Mouse (Mus musculus): ENCODE measurements at regions not wholly inside any gene's neighbourhood (a gene's known extent, or its start where the extent isn't known, plus 50 kb on each side); places are given as distances from the start of the nearest gene placed in this dataset.

DNA sequence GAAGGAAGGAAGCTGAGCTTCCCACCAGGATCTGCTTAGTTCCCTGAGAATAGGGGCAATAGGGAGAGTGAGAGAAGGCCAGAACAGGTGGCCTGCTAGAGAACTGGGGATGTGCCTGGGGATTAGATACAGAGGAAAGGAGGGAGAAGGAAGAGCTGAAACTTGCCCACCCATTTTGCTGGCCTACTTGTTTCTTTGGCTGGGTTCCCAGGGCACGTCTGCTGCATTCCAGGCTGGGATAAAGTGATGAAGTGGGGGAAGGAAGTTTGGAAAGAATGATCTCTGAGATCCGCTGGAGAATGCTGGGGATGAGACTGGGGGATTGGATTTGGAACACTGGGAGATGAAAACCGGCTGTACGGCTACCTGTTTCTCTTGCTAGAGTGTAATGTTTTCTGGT, 272.8 kb upstream of the Cited2 start:
- no peak for DNase-seq

DNA sequence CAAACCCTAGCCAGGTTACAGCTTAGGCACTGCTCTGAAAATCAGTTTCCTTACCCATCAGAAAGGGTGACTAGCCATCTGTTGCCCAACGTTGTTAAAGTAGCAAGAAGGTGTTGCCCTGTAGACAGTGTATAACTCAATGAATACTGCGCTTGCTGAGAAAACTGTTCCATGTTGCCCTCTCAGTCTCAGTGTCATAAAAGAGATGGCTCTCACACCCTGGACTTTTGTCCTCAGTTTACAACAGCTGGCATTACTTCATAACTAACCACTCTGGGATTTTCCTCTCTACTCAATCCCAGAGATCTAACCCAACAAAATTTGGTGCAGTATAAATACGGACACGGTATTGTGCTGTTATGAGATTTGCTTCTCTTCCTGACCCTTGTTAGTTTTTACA, 252.1 kb upstream of the Cited2 start:
- no peak for DNase-seq

DNA sequence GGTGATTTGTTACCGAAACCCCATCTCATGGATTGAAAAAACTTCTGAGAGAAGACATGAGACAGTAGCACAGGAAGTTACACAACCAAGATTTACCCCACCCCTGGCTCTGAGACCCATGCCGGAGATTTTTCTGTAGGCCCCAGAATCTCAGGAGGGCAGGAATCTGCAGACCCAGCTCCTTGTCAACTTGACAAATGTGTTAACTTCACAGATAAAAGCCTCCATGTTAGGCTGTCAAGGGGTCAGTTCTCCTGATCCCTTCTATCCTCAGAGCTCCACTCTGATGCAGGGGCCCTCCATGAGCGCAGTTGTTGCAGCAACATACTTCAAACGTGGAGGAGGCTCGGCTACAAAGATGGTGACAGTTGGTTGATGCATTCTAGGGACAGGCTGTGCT, 250.5 kb upstream of the Cited2 start:
- DNase-seq = no peak

DNA sequence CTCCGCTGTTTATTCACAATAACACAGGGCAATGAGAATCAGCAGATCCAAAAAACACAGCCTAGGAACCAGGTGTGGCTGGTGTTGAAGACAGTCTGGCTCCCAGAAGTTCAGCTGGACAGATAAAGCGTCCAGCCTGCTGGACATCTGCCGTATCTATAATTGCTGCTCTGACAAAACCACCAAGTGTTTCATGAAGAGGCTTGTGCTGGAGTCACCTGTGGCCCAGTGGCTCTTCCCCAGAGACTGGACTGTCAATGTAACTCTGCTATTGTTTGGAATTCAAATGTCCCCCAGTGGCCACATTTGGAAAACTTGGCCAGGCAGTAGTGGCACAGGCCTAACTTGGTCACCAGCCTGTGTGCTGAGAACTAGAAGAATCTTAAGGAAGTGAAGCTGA, 247.0 kb upstream of the Cited2 start:
- no peak for DNase-seq

DNA sequence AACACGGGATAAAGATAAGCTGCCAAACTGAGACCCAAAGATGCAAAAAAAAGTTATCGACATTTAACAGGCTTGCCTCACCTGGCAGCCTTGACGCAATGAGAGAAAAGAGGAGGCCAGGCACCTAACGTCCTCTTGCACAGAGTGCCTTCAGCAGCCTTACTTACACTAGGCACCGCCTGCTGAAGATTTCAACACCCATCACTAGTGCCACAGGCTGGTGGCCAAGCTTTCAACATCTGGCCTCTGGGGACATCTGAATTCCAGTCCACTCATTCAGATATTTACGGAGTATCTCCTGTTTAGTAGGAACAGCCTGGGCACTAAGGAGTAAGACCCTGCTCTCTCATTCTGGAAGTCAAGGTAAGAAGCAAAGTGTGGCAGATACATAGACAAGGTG, 246.3 kb upstream of the Cited2 start:
- peak; percentile 61 for DNase-seq

DNA sequence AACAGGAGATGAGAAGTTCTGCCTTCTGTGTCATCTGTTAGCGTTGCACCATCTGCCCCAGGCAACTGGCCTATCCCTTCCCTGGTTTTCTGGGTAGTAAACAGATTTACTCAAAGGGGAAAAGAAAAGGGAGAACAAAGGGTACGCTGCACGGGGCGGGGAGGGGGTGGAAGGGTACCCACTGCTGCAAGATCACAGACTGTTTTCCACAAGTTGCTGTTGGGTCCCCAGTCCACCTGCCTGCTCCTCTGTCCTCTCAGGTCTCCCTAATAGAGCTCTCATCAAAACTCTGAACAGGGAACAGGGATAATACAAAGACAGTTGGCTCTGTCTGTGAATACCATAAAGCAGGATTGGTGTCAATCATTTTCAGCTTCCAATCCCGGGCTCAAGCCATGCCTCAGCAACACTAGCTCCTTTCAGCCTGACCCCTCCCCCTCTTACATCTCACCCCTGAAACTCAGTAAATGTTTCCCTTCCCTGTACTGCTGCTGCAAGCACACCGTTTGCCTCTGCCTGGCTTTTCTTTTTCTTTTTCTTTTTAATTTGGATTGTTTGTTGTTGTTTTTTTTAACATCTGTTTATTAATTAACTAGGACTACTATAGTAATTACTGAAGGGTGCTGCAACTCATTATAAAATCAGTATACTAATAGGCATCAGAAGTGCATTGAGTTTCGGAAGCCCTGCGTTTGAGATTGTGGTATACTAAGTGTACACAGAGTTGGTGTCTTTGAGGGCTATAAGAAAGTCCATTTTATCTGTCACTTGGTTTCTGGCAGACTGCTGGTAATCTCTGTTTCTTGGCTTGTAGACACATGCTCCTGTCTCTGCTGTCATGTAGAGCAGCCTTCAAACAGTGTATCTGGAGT, 244.0 kb upstream of the Cited2 start:
- no peak for DNase-seq

DNA sequence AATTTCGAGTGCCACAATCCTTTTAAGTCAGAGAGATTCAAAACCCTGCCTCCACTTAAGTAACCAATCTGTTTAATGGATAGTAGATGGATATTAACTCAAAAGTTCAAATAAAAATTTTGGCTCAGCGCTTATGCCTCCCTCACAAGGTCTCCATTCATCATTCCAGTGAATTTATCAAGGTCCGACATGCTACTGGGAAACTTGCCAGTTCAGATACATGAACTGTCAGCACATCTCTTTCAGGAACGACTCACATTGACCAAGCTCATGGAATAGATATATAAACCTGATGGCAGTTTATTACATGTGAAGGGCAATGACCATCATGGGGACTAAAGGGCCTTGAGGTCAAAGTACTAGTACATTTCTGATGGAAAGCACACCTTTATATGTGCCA, 240.3 kb upstream of the Cited2 start:
- DNase-seq = peak; percentile 59

DNA sequence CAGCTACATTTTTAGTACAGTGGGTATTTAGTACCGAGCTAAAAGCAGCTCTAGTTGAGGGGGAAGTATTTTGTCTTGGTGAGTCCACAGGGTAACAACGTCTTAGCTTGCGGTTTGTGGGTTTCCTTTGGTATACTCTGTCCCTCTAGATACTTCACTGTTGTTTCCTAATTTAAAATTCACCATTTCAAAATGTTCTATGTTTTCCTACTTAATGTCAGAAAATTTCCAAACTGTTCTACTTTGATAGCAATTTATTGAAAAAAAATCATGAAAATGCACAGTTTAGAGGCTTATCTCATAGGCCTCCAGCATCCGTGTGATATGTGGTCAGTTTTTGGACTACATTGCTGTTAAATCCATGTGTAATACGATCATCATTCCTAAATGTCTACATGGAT, 238.0 kb upstream of the Cited2 start:
- no peak for DNase-seq

DNA sequence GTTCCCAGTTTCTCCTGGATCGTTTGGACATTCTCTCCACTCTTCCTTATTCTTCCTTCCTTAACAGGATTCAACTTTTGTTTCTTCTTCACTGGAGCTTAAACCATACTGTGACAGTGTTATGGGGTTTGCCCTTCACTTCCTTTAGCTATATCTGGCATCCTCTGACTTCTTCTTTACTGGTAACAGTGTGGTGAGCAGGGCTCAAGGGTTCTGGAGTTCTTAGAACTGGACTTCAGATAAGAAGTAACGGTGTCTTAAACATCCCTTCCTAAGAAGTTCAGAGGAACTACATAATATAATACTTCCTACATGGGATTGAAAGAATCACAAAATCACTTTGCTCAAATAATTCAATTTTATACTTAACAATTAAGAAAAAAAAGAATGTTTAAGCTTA, 237.5 kb upstream of the Cited2 start:
- no peak for DNase-seq

DNA sequence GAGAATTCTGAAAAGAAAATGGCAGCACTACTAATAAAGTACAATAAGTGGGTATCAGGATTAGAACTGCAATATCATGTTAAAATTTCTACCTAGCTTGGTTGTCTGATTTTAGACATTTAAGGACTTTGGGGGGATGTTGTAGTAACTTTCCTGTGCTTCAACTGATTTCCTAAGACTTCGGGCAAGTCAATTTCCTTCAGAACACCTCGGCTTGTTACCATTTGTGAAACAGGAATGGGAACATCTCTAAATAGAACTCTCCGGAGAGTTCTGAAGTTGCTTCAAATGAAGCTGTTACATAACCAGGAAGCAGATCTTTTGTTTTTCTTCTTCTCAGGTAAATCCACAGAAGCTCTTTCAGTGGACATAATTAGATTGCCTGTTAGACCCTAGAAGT, 237.0 kb upstream of the Cited2 start:
- no peak for DNase-seq

DNA sequence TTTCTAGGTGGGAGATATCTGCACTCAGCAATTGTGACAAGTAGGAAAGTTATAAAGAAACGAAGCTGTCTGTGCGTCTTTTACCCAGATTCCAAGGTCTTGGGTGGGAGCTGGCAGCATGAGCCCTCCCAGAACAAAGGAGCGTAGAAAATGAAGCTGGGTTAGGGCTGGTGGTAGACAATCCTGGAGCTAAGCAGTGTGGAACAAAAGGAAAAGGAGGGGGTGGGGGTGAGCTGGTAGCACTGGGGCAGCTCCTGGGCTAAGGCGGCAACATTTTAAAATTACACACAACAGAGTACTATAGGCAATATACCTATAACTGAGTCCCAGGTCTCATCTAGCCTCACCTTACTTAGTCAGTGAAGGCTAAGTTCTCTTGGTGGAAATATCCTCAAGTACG, 235.6 kb upstream of the Cited2 start:
- DNase-seq = no peak

DNA sequence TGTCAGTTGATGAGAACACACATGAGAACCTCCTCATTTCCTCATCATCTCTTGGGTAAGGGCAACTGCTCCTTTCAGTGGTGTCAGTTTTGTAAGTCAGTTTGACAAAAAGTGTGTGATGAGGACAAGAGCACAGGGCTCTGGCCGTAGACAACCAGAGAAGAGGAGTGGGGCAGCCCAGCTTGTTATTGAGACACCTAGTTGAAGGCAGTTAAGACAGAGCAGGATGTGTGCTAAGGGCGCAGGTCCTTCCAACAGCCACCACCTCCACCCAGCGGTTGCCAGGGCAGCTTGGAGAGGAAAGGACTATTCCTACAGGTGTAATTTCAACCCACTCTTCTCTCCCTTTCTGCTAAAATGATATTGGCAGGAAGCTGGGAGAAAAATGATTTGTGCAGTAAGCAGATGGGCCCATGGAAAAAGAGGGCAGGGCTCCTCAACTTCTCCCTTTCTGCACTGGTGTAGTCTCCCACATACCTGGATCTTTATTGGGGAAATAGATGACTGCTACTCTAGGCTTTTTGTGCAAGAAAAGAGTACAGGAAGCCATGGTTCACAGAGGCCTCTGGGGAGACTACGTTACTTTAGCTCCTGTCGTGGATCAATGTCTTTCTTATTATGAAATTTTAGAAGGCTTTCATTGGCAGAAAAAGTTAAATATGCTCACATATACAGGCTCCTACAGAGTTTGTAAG, 231.3 kb upstream of the Cited2 start:
- no peak for DNase-seq

DNA sequence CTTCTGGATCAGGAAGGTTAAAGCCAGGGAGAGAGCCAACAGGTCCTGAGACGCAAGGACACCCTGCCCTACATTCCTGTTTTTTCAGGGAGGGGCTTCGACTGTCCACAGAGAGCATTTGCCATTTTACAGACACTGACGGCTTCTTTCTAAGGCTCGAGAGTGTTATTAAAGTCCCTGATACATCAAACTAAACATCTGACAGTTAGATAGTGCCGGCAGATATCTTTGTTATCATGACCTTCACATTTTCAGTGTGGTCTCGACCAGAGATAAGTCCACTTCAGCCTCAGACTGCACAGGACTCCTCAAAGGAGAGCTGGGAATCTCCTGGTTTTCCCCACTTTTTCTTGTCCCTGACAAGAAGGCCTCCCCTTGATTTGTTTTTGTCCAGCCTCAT, 229.9 kb upstream of the Cited2 start:
- peak; percentile 26 for DNase-seq

DNA sequence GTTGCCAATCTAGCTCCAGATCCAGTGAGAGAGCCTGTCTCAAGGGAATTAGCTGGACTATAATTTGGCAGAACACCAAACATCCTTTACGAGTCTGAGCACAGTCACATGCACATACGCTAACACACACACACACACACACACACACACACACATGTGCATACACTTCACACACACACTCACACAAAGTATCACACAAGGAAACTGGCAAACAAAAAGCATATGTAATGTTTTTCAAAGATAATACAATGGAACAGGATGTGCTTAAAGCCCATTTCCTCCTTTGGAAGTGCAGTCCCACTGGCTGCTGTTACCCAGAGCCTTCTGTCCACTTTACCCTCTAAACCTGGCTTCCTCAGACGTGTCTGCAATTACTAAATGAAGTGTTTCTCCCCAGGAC, 226.2 kb upstream of the Cited2 start:
- DNase-seq = no peak

DNA sequence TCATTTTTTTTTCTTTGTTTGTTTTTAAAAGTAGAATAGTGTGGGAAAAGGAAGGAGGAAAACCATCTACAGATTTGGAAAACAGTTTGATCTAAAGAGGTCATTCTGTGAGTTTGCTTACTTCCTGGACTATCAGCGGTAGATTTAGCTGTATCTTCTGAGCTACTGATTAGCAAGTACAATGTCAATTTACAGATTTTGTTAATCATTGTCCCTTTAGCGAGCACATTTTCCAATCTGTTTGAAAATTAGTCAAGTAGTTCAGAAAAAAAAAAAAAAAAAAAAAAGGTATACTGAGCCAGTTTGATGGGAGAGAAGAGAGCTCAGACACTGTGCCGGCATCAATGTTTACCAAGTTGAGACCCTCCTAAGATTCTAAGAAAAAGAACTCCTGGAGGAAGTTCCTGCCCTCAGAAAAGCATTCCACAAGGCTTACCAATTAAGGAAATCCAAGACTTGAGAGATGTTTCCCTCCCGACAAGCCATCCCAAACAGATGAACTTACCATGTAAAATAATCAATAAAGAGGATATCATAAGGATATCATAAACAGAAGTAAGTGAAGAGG, 212.3 kb upstream of the Cited2 start:
- DNase-seq = no peak

DNA sequence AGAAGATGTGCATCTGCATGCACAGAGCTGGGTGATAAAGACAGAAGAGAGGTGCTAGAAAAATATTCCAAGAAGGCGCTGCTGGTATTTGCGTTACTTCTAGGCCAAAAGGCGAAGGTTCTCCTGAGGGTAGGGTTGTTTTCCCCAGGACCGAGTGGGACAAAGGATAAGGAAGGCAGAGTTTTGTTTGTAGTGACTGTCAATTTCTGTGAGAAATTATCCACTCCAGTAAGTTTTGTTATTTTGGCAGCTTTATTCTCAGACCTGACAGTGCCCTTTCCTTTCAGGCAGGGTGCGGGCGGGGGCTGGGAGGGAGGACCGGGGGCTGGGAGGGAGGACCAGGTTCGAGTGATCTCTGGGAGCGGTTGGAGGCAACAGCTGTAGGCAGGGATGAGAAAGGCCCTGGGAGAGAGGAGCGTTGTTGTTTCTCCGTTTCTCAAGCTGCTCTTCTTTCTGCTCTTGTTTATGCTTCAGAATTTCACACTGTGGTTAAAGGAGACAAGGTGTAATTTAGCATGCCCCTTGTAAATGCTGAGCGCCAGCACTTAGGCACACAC, 211.2 kb upstream of the Cited2 start:
- no peak for DNase-seq

DNA sequence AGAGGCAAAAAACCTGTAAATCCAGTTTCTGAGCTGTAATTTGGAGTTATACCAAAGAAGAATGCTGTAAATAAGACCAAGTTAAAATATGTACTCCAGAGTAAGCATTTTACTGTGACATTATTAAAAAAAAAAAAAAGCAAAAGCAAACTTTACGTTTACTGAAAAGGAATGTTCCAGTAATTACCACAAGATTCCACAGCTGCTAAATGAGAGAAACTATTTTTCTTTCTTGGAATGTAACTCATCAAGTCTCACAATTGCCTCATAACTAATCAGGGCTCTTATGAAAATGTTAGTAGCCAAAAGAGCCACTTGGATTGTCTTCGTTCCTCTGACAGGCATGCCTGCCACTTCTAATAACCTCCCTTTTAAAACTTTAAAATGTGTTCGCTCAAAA, 210.5 kb upstream of the Cited2 start:
- no peak for DNase-seq

DNA sequence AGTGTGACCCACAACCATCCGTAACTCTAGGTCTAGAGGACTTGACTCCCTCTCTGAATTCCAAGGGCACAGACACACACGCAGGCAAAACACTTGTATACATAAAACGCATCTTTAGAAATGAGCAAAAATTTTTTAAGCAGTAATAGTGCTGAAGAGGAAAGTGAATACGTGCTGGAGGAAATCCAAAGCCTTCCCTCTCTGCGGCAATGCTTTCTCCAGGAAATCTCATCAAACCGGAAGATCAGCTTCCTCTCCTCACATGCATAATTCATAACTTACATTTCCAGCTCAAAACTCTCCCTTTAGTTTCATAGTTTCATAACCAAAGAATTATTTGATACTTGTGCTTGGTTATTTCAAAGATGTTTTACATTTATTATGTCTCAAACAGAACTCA, 209.3 kb upstream of the Cited2 start:
- no peak for DNase-seq

DNA sequence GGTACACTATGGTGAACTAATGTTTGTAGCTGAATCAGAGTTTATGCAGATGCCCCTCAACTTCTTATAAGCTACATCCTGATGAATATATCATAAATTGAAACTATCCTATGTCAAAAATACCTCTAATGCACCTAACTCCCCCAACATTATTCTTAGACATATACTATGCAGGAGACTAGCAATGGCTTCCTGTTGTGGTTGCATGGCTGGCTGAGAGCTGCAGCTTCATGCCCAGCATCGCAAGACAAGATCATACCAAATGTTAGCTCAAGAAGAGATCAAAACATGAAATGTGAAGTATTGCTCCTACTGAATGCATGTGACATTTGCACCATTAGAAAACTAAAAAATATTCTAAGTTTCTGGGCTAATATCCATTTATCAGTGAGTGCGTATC, 206.9 kb upstream of the Cited2 start:
- no peak for DNase-seq

DNA sequence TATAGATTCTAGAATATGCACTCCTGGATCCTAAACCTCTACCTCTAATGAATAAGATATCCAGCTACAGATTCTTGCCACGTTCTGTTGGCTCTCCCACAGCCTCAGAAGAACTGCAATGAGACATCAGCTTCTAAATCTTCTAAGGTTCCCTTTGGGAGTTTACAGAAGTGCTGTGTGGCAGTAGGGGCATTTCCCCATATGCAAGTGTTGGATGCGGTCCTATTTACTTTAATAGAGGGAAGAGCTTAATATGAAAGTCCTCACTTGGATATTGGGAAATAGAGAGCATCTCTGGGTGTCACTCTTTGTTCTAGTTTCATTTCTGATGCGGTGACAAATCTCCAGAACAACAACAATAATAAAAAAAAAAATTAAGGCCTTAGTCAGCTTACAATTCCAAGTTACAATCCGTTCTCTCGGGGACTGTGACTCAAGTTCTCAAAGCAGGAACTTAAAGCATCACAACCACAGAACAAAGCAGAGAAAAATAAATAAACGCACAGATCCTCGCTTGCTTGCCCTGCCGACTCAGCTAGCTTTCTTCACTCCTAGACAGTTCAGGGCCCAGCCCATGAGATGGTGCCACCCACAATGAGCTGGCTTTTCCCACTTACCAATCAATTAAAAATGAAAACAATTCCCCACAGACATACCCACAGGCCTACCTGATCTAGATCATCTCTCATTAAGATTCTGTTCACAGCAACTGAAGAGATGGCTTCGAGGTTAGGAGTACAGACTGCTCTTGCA, 204.4 kb upstream of the Cited2 start:
- no peak for DNase-seq

DNA sequence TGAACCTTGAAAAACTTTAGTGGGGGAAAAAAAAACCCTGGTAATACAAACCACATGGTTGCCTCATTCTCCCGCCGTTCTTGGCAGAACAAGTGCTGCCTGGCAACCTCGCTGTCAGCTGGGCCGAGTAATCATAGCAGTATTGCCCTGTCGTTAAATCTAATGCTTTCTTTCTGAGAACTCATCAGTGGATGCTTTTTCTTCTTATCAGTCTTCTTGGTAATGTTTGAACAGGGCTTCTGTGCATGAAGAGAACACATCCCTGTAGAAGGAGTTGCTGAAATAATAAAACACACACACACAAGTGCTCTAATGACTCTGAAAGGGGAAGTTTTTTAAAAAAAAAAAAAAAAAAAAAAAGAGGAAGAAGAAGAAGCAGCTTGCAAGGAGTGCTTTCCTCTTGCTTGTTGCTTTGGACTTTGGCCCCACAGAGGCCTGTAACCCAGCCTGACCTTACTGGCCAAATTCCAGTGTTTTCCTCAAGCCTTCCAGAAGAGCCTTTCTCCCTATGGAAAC, 200.9 kb upstream of the Cited2 start:
- peak; percentile 61 for DNase-seq

DNA sequence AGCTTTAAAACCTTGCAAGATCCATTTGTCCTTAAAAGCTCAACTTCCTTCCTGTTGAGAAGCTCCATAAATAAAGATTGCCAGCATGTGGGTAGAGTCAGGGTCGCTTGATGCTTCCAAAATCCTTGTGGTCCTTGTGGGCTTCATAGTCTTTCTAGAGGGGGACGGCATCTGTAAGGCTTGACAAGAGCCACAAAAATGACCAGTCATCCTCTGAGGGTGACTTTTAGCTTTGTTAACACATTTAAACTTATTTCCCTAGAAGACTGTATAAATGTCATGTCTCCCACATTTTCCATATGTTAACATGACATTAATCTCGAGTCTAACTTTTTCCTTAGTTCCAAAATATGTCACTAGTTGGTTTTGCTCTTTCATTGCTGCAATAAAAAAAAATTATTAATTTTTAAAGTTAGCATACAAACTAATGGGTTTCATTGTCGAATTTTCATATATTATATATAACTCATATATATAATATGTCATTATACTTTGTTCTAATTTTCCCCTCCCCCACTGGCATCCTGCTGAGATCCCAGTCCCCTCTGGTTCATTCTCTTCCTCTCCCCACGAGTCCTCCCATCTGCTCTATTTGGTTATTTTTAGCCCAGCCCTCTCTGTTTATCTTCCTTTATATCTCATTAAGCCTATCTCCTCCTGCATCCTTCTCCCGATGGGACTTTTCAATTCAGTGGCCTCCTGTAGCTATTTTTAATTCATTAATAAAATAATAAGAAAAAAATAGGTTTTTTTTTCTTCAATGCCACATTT, 199.3 kb upstream of the Cited2 start:
- DNase-seq = no peak

All from adrenal gland, postnatal 14 days (tissue).